Comparison of ENCODE assay signal across 7 mouse cellular contexts in genomic region chr3:129724961-129725501, GRCm38 (mm10). TPM values are rescaled to one million over a fixed set of nuclear protein-coding genes. Genes with fewer than 3 reads are reported as not detected.
A peak's percentile ranks its signal among the peaks of the same experiment; 100 is the strongest.
DNase-seq lines count a peak whose midpoint lies in the region; ATAC-seq lines count a peak whose summit lies in the region.

No protein-coding gene starts in this region.

- no peaks in the 10 kb centered on the region for H3K27me3 ChIP-seq in intestine, embryonic 15.5 days (replicated peaks)
- no peaks in the 10 kb centered on the region for H3K27me3 ChIP-seq in midbrain, embryonic 10.5 days (ENCODE audit: low read depth, poor library complexity, severe bottlenecking)

- H3K4me3 ChIP-seq in intestine, embryonic 15.5 days (replicated peaks) = peak overlapping the region; percentile 47
- peak overlapping the region; percentile 64 for H3K4me3 ChIP-seq in midbrain, embryonic 10.5 days

- DNase-seq in adrenal gland, adult 2 months = peak; percentile 93
- peak; percentile 92 for DNase-seq in embryo, embryonic 11.5 days (ENCODE audit: low read depth, low spot score)
- peak; percentile 90 to 91 for DNase-seq in gastrocnemius, postnatal 36 days
- DNase-seq in left cerebral cortex, postnatal 25 days (ENCODE audit: low spot score in 2 of 2) = peak; percentile 94 to 96
- peak; percentile 91 for DNase-seq in midbrain, embryonic 10.5 days (ENCODE audit: low spot score)
- peak; percentile 90 for DNase-seq in right cerebral cortex, postnatal 4 days

- intact Hi-C loops in gastrocnemius, postnatal 36 days (cut with DNase I) = no loop called here
- intact Hi-C loops in left cerebral cortex, postnatal 25 days (cut with DNase I) = loop anchor here (5.0 kb wide), 1 partner anchor 107 kb away; the partner anchor contains the start of gene Gar1

- H3K4me1 ChIP-seq in intestine, embryonic 15.5 days (replicated peaks) = no peaks in the 10 kb centered on the region; the same call in 1 of the 2 replicates
- peaks cover 8% of the 10 kb centered on the region; the same call in 1 of the 2 replicates for H3K4me1 ChIP-seq in midbrain, embryonic 10.5 days

- H3K9me3 ChIP-seq in intestine, embryonic 15.5 days = no peaks in the 10 kb centered on the region
- H3K9me3 ChIP-seq in midbrain, embryonic 10.5 days (replicated peaks) = no peaks in the 10 kb centered on the region

- peak; percentile 99 for ATAC-seq in intestine, embryonic 15.5 days

- peak overlapping the region; percentile 40 for H3K9ac ChIP-seq in intestine, embryonic 15.5 days

- peak overlapping the region; percentile 68 for H3K4me2 ChIP-seq in intestine, embryonic 15.5 days (replicated peaks)

- under 1% methylated on average over 24 of the region's 24 CpGs for WGBS in intestine, embryonic 15.5 days
- 2% methylated on average over 24 of the region's 24 CpGs for WGBS in midbrain, embryonic 10.5 days

- 0 out of 2 replicates have a peak overlapping the region, but pooled peaks have one; percentile 39 for H3K27ac ChIP-seq in intestine, embryonic 15.5 days
- peak overlapping the region; percentile 90 for H3K27ac ChIP-seq in midbrain, embryonic 10.5 days (replicated peaks)

- no peaks in the 10 kb centered on the region for H3K36me3 ChIP-seq in intestine, embryonic 15.5 days
- H3K36me3 ChIP-seq in midbrain, embryonic 10.5 days = no peaks in the 10 kb centered on the region

RNA-seq across cellular contexts. Expression of gene Egf, which starts 30.1 kb away (rescaled TPM):
- 1 to 10 TPM in 1 of 2 experiments, under 1 TPM in 1; 0.66 to 1.1 TPM for total RNA-seq in adrenal gland, adult 2 months (2021)
- polyA plus RNA-seq in adrenal gland, adult 2 months (2012; rRNA removed) = 0.54 and 1.7 TPM in 2 replicates
- total RNA-seq in gastrocnemius, postnatal 36 days (2021) = 10 to 100 TPM; 19.2 to 24.8 TPM
- 1.5 and 2.0 TPM in 2 replicates for polyA plus RNA-seq in intestine, embryonic 15.5 days (2015; fragmentation: Nextera tagmentation; extraction: Ambion mirVana)
- total RNA-seq in left cerebral cortex, postnatal 25 days (2021) = 1 to 10 TPM; 1.2 to 2.0 TPM
- polyA plus RNA-seq in midbrain, embryonic 10.5 days (2016; fragmentation: Nextera tagmentation; extraction: Ambion mirVana) = 1.4 and 1.9 TPM in 2 replicates

Comparison
In these comparisons a context has a peak if more than half of its experiments do, and no peak if none do; other contexts are left out.
1. Peak in every context shown above with its lines: DNase-seq, ATAC-seq, H3K4me3 ChIP-seq and H3K27ac ChIP-seq.
2. RNA of gene Egf, which starts 30.1 kb away (total RNA-seq): 19.2 to 24.8 TPM in gastrocnemius, postnatal 36 days; 1.2 to 2.0 TPM in left cerebral cortex, postnatal 25 days and 0.66 to 1.1 TPM in adrenal gland, adult 2 months; every median in the first group is over 4 times any median in the second.